Mouse (Mus musculus) left cerebral cortex, postnatal 4 days (tissue): ENCODE results near the gene Bhlhe40. TPM values are rescaled to one million over a fixed set of nuclear protein-coding genes. Genes with fewer than 3 reads are reported as not detected.

Source experiments
- DNase-seq: peaks from one replicate; pipeline ENCODE4 v3.0.0-alpha.2; 2022
- intact Hi-C: fragments of 180-260 bp; cut with DNase I; formaldehyde crosslinking; loops from one replicate; pipeline ENCODE4 v1.15.1; 2025
- total RNA-seq, 2 experiments: library from RNA; stranded (reverse); gene quantifications; 2 replicates each; pipeline ENCODE4 v1.2.3; 2021

Gene Bhlhe40
- total RNA-seq, 2 experiments from 2014 or later, result 33.1 to 35.4 TPM

GRCm38 (mm10) chr6:108686930-108687329 lies 26.5 kb downstream of the Bhlhe40 start:
- no peak for DNase-seq
- intact Hi-C loops, result no loop called here

- DNase-seq, result no peak
- intact Hi-C loops, result no loop called here
Observed at GRCm38 (mm10) chr6:108688344-108688743, 27.9 kb downstream of the Bhlhe40 start.

GRCm38 (mm10) chr6:108692986-108693385 lies 32.6 kb downstream of the Bhlhe40 start:
- DNase-seq, result no peak
- intact Hi-C loops, result no loop called here

GRCm38 (mm10) chr6:108694965-108695724 lies 34.7 kb downstream of the Bhlhe40 start:
- DNase-seq, result no peak

GRCm38 (mm10) chr6:108695844-108696821 lies 35.7 kb downstream of the Bhlhe40 start:
- no peak for DNase-seq
- intact Hi-C loops, result no loop called here

More at GRCm38 (mm10) chr6:108694965-108695724, 34.7 kb downstream of the Bhlhe40 start:
- intact Hi-C loops, result no loop called here

- intact Hi-C loops, result no loop called here
- DNase-seq, result no peak
Observed at GRCm38 (mm10) chr6:108696822-108697202, 36.4 kb downstream of the Bhlhe40 start.

- DNase-seq, result no peak
- intact Hi-C loops, result no loop called here
Observed at GRCm38 (mm10) chr6:108697345-108697744, 36.9 kb downstream of the Bhlhe40 start.

GRCm38 (mm10) chr6:108698343-108698870 lies 38.0 kb downstream of the Bhlhe40 start:
- DNase-seq, result no peak
- intact Hi-C loops, result no loop called here

GRCm38 (mm10) chr6:108699679-108700078 lies 39.2 kb downstream of the Bhlhe40 start:
- DNase-seq, result no peak
- intact Hi-C loops, result no loop called here

GRCm38 (mm10) chr6:108700638-108701343 lies 40.4 kb downstream of the Bhlhe40 start:
- DNase-seq, result peak; percentile 46
- intact Hi-C loops, result no loop called here

- intact Hi-C loops, result no loop called here
Observed at GRCm38 (mm10) chr6:108702648-108703047, 42.2 kb downstream of the Bhlhe40 start.

GRCm38 (mm10) chr6:108703085-108703484 lies 42.7 kb downstream of the Bhlhe40 start:
- no peak for DNase-seq
- intact Hi-C loops, result no loop called here

More at GRCm38 (mm10) chr6:108702648-108703047, 42.2 kb downstream of the Bhlhe40 start:
- no peak for DNase-seq

GRCm38 (mm10) chr6:108704316-108705080 lies 44.1 kb downstream of the Bhlhe40 start:
- DNase-seq, result no peak
- intact Hi-C loops, result no loop called here

GRCm38 (mm10) chr6:108705957-108706356 lies 45.5 kb downstream of the Bhlhe40 start:
- intact Hi-C loops, result no loop called here
- no peak for DNase-seq

GRCm38 (mm10) chr6:108706994-108707645 lies 46.7 kb downstream of the Bhlhe40 start:
- no peak for DNase-seq
- intact Hi-C loops, result no loop called here

GRCm38 (mm10) chr6:108709131-108709470 lies 48.7 kb downstream of the Bhlhe40 start:
- no peak for DNase-seq
- intact Hi-C loops, result no loop called here

- intact Hi-C loops, result loop anchor here (5.0 kb wide), 2 partner anchors 47 to 292 kb away; partner anchors contain the start of gene Bhlhe40
- DNase-seq, result peak; percentile 84
Observed at GRCm38 (mm10) chr6:108709471-108710231, 49.2 kb downstream of the Bhlhe40 start.

GRCm38 (mm10) chr6:108710667-108711066 lies 50.2 kb downstream of the Bhlhe40 start:
- no peak for DNase-seq
- intact Hi-C loops, result loop anchor here (5.0 kb wide), 2 partner anchors 48 to 293 kb away; partner anchors contain the start of gene Bhlhe40
